Mouse (Mus musculus): ENCODE measurements around the gene Hecw2. TPM values are rescaled to one million over a fixed set of nuclear protein-coding genes. Genes with fewer than 3 reads are reported as not detected.
A peak's percentile ranks its signal among the peaks of the same experiment; 100 is the strongest.

Hecw2 gene
- polyA plus RNA-seq, 1 experiment from 2014 or later: 1.7 TPM

- 91% methylated on average over 2 of the region's 2 CpGs for WGBS
These were observed 249.2 kb downstream of the Hecw2 start for GRCm38 (mm10) chr1:53945815-53946214.

GRCm38 (mm10) chr1:53942468-53942867 is 252.5 kb downstream of the Hecw2 start:
- Histone ChIP-seq H3K36me3 (ENCODE audit: control insufficient read depth, insufficient read depth, low read length) (no peaks in the 10 kb centered on the region), H3K27ac (replicated peaks; ENCODE audit: low read depth, low read length) (no peak overlapping the region), H3K4me1 (ENCODE audit: control insufficient read depth, insufficient read depth, low read length) (peaks cover 3% of the 10 kb centered on the region; the same call in 1 of the 2 replicates), H3K9ac (ENCODE audit: low read length) (no peak overlapping the region), H3K4me2 (ENCODE audit: low read depth, severe bottlenecking) (no peak overlapping the region), H3K9me3 (ENCODE audit: control insufficient read depth, low read length) (no peaks in the 10 kb centered on the region), H3K27me3 (ENCODE audit: control insufficient read depth, insufficient read depth, low read length) (no peaks in the 10 kb centered on the region), H3K4me3 (ENCODE audit: low read depth, low read length) (no peak overlapping the region)
- 77% methylated on average over 8 of the region's 8 CpGs for WGBS
- DNase-seq (ENCODE audit: low spot score): no peak
- no peak for ATAC-seq (ENCODE audit: insufficient number of reproducible peaks, low FRiP score, low TSS enrichment, low read depth)

More at GRCm38 (mm10) chr1:53945815-53946214, 249.2 kb downstream of the Hecw2 start:
- no peak for DNase-seq (ENCODE audit: low spot score)
- ATAC-seq (ENCODE audit: insufficient number of reproducible peaks, low FRiP score, low TSS enrichment, low read depth): no peak
- Histone ChIP-seq H3K9ac (ENCODE audit: low read length) (no peak overlapping the region), H3K9me3 (ENCODE audit: control insufficient read depth, low read length) (no peaks in the 10 kb centered on the region), H3K27me3 (ENCODE audit: control insufficient read depth, insufficient read depth, low read length) (no peaks in the 10 kb centered on the region), H3K36me3 (ENCODE audit: control insufficient read depth, insufficient read depth, low read length) (no peaks in the 10 kb centered on the region), H3K27ac (replicated peaks; ENCODE audit: low read depth, low read length) (no peak overlapping the region), H3K4me1 (ENCODE audit: control insufficient read depth, insufficient read depth, low read length) (no peaks in the 10 kb centered on the region), H3K4me3 (ENCODE audit: low read depth, low read length) (no peak overlapping the region), H3K4me2 (ENCODE audit: low read depth, severe bottlenecking) (no peak overlapping the region)

GRCm38 (mm10) chr1:53941528-53941927 is 253.4 kb downstream of the Hecw2 start:
- Histone ChIP-seq H3K27me3 (ENCODE audit: control insufficient read depth, insufficient read depth, low read length) (no peaks in the 10 kb centered on the region), H3K4me3 (ENCODE audit: low read depth, low read length) (no peak overlapping the region), H3K36me3 (ENCODE audit: control insufficient read depth, insufficient read depth, low read length) (no peaks in the 10 kb centered on the region), H3K9me3 (ENCODE audit: control insufficient read depth, low read length) (no peaks in the 10 kb centered on the region), H3K9ac (ENCODE audit: low read length) (no peak overlapping the region), H3K4me1 (ENCODE audit: control insufficient read depth, insufficient read depth, low read length) (peaks cover 3% of the 10 kb centered on the region; the same call in 1 of the 2 replicates), H3K27ac (replicated peaks; ENCODE audit: low read depth, low read length) (no peak overlapping the region), H3K4me2 (ENCODE audit: low read depth, severe bottlenecking) (no peak overlapping the region)
- DNase-seq (ENCODE audit: low spot score) (no peak), ATAC-seq (ENCODE audit: insufficient number of reproducible peaks, low FRiP score, low TSS enrichment, low read depth) (no peak)
- 62% methylated on average over 3 of the region's 3 CpGs for WGBS

- no peaks in the 10 kb centered on the region for H3K36me3 ChIP-seq (ENCODE audit: control insufficient read depth, insufficient read depth, low read length)
- DNase-seq (ENCODE audit: low spot score) (no peak), ATAC-seq (ENCODE audit: insufficient number of reproducible peaks, low FRiP score, low TSS enrichment, low read depth) (no peak)
- no peaks in the 10 kb centered on the region for H3K9me3 ChIP-seq (ENCODE audit: control insufficient read depth, low read length)
- no peak overlapping the region for H3K27ac ChIP-seq (replicated peaks; ENCODE audit: low read depth, low read length)
- peaks cover 3% of the 10 kb centered on the region; the same call in 1 of the 2 replicates for H3K4me1 ChIP-seq (ENCODE audit: control insufficient read depth, insufficient read depth, low read length)
- no peaks in the 10 kb centered on the region for H3K27me3 ChIP-seq (ENCODE audit: control insufficient read depth, insufficient read depth, low read length)
- WGBS: 6% methylated on average over 13 of the region's 13 CpGs
- H3K4me2 ChIP-seq (ENCODE audit: low read depth, severe bottlenecking): no peak overlapping the region
- no peak overlapping the region for H3K4me3 ChIP-seq (ENCODE audit: low read depth, low read length)
- H3K9ac ChIP-seq (ENCODE audit: low read length): no peak overlapping the region
These were observed 254.5 kb downstream of the Hecw2 start for GRCm38 (mm10) chr1:53940268-53941017.

GRCm38 (mm10) chr1:53939291-53939690 is 255.7 kb downstream of the Hecw2 start:
- Histone ChIP-seq H3K4me2 (ENCODE audit: low read depth, severe bottlenecking) (no peak overlapping the region), H3K4me3 (ENCODE audit: low read depth, low read length) (no peak overlapping the region), H3K36me3 (ENCODE audit: control insufficient read depth, insufficient read depth, low read length) (no peaks in the 10 kb centered on the region), H3K27me3 (ENCODE audit: control insufficient read depth, insufficient read depth, low read length) (no peaks in the 10 kb centered on the region), H3K9ac (ENCODE audit: low read length) (no peak overlapping the region), H3K9me3 (ENCODE audit: control insufficient read depth, low read length) (no peaks in the 10 kb centered on the region), H3K4me1 (ENCODE audit: control insufficient read depth, insufficient read depth, low read length) (peaks cover 3% of the 10 kb centered on the region; the same call in 1 of the 2 replicates), H3K27ac (replicated peaks; ENCODE audit: low read depth, low read length) (no peak overlapping the region)
- DNase-seq (ENCODE audit: low spot score): no peak
- no peak for ATAC-seq (ENCODE audit: insufficient number of reproducible peaks, low FRiP score, low TSS enrichment, low read depth)
- WGBS: 76% methylated on average over 4 of the region's 4 CpGs

GRCm38 (mm10) chr1:53933308-53933707 is 261.7 kb downstream of the Hecw2 start:
- no peak for ATAC-seq (ENCODE audit: insufficient number of reproducible peaks, low FRiP score, low TSS enrichment, low read depth)
- Histone ChIP-seq H3K27me3 (ENCODE audit: control insufficient read depth, insufficient read depth, low read length) (no peaks in the 10 kb centered on the region), H3K36me3 (ENCODE audit: control insufficient read depth, insufficient read depth, low read length) (no peaks in the 10 kb centered on the region), H3K27ac (replicated peaks; ENCODE audit: low read depth, low read length) (no peak overlapping the region), H3K4me1 (ENCODE audit: control insufficient read depth, insufficient read depth, low read length) (no peaks in the 10 kb centered on the region), H3K9ac (ENCODE audit: low read length) (no peak overlapping the region), H3K9me3 (ENCODE audit: control insufficient read depth, low read length) (no peaks in the 10 kb centered on the region), H3K4me3 (ENCODE audit: low read depth, low read length) (no peak overlapping the region), H3K4me2 (ENCODE audit: low read depth, severe bottlenecking) (no peak overlapping the region)
- 67% methylated on average over 2 of the region's 2 CpGs for WGBS
- no peak for DNase-seq (ENCODE audit: low spot score)

- no peak overlapping the region for H3K4me3 ChIP-seq (ENCODE audit: low read depth, low read length)
- H3K27ac ChIP-seq (replicated peaks; ENCODE audit: low read depth, low read length): no peak overlapping the region
- WGBS: 75% methylated on average over 3 of the region's 3 CpGs
- no peaks in the 10 kb centered on the region for H3K9me3 ChIP-seq (ENCODE audit: control insufficient read depth, low read length)
- H3K36me3 ChIP-seq (ENCODE audit: control insufficient read depth, insufficient read depth, low read length): no peaks in the 10 kb centered on the region
- ATAC-seq (ENCODE audit: insufficient number of reproducible peaks, low FRiP score, low TSS enrichment, low read depth): no peak
- no peaks in the 10 kb centered on the region for H3K27me3 ChIP-seq (ENCODE audit: control insufficient read depth, insufficient read depth, low read length)
- H3K4me2 ChIP-seq (ENCODE audit: low read depth, severe bottlenecking): no peak overlapping the region
- DNase-seq (ENCODE audit: low spot score): no peak
- H3K4me1 ChIP-seq (ENCODE audit: control insufficient read depth, insufficient read depth, low read length): no peaks in the 10 kb centered on the region
- no peak overlapping the region for H3K9ac ChIP-seq (ENCODE audit: low read length)
These were observed 263.7 kb downstream of the Hecw2 start for GRCm38 (mm10) chr1:53931314-53931713.

GRCm38 (mm10) chr1:53927605-53928004 is 267.4 kb downstream of the Hecw2 start:
- Histone ChIP-seq H3K9me3 (ENCODE audit: control insufficient read depth, low read length) (no peaks in the 10 kb centered on the region), H3K4me1 (ENCODE audit: control insufficient read depth, insufficient read depth, low read length) (no peaks in the 10 kb centered on the region), H3K4me2 (ENCODE audit: low read depth, severe bottlenecking) (no peak overlapping the region), H3K9ac (ENCODE audit: low read length) (no peak overlapping the region), H3K27ac (replicated peaks; ENCODE audit: low read depth, low read length) (no peak overlapping the region), H3K36me3 (ENCODE audit: control insufficient read depth, insufficient read depth, low read length) (no peaks in the 10 kb centered on the region), H3K27me3 (ENCODE audit: control insufficient read depth, insufficient read depth, low read length) (no peaks in the 10 kb centered on the region), H3K4me3 (ENCODE audit: low read depth, low read length) (no peak overlapping the region)
- 30% methylated on average over 4 of the region's 4 CpGs for WGBS
- DNase-seq (ENCODE audit: low spot score) (peak; percentile 37), ATAC-seq (ENCODE audit: insufficient number of reproducible peaks, low FRiP score, low TSS enrichment, low read depth) (no peak)
